Comparison of ENCODE assay signal across 8 mouse cellular contexts in the genomic region with DNA sequence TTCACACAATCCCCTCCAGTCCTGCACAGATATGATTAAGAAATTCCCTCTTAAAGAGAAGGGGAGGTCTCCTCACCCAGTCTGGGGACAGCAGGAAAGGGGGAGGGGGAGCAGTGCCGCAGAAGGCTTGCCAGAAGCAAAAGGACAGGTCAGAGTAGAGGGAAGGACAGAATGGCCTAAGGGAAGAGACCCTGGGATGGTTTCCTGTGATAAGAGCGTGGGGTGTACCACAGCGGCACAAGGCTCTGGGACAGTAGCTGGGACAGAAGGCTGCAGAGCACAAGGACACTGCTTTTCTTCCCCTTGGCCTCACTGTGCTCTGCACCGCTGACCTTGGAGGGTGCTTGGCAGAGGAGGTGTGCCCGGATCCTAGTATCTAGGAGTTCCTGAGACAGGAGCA. TPM values are rescaled to one million over a fixed set of nuclear protein-coding genes. Genes with fewer than 3 reads are reported as not detected.
DNase-seq lines count a peak whose midpoint lies in the region; ATAC-seq and TF ChIP-seq lines count a peak whose summit lies in the region.

No protein-coding gene starts in this region.

- no peaks in the 10 kb centered on the region for H3K36me3 ChIP-seq in megakaryocyte, embryonic 14.5 days (replicated peaks; ENCODE audit: low read length)
- H3K36me3 ChIP-seq in forebrain, embryonic 11.5 days (ENCODE audit: control insufficient read depth, insufficient read depth, low read length) = no peaks in the 10 kb centered on the region
- no peaks in the 10 kb centered on the region for H3K36me3 ChIP-seq in limb, embryonic 15.5 days

- peak overlapping the region; percentile 35; the same call in 1 of the 2 replicates for H3K9ac ChIP-seq in forebrain, embryonic 11.5 days (ENCODE audit: low read length)
- H3K9ac ChIP-seq in limb, embryonic 15.5 days = no peak overlapping the region

- no peak for TF ChIP-seq POLR2A in olfactory bulb, adult 2 months (IDR thresholded peaks at IDR 0.05; ENCODE audit: insufficient read depth, low read depth, low read length)

- no peak for ATAC-seq in megakaryocyte, adult 5-6 weeks (ENCODE audit: poor library complexity, severe bottlenecking)
- no peak for ATAC-seq in forebrain, embryonic 11.5 days (replicated peaks; ENCODE audit: low FRiP score)
- ATAC-seq in limb, embryonic 15.5 days (ENCODE audit: insufficient number of reproducible peaks, low FRiP score, low TSS enrichment, low read depth) = no peak

- 45% methylated on average over 5 of the region's 5 CpGs for whole genome bisulfite sequencing in forebrain, embryonic 11.5 days
- 43% methylated on average over 5 of the region's 5 CpGs for WGBS in limb, embryonic 15.5 days
- WGBS in olfactory bulb, adult 2 months = 52% methylated on average over 5 of the region's 5 CpGs

- peak overlapping the region; percentile 92 for H3K4me3 ChIP-seq in megakaryocyte, embryonic 14.5 days (replicated peaks)
- H3K4me3 ChIP-seq in forebrain, embryonic 11.5 days (ENCODE audit: low read depth, low read length) = no peak overlapping the region
- peak overlapping the region; percentile 16; the same call in 1 of the 2 replicates for H3K4me3 ChIP-seq in limb, embryonic 15.5 days
- 0 out of 2 replicates have a peak overlapping the region, but pooled peaks have one; percentile 23 for H3K4me3 ChIP-seq in olfactory bulb, adult 2 months (ENCODE audit: insufficient read depth, low read depth, low read length)

- no peak overlapping the region for H3K27ac ChIP-seq in forebrain, embryonic 11.5 days (ENCODE audit: low read depth, low read length)
- H3K27ac ChIP-seq in limb, embryonic 15.5 days = peak overlapping the region; percentile 61
- peak overlapping the region; percentile 71 for H3K27ac ChIP-seq in olfactory bulb, adult 2 months (ENCODE audit: insufficient read depth, low read depth, low read length)

- H3K9me3 ChIP-seq in megakaryocyte, embryonic 14.5 days = no peaks in the 10 kb centered on the region
- no peaks in the 10 kb centered on the region for H3K9me3 ChIP-seq in forebrain, embryonic 11.5 days (ENCODE audit: control insufficient read depth, low read length)
- no peaks in the 10 kb centered on the region for H3K9me3 ChIP-seq in limb, embryonic 15.5 days

- no peaks in the 10 kb centered on the region for H3K27me3 ChIP-seq in megakaryocyte, embryonic 14.5 days (replicated peaks)
- no peaks in the 10 kb centered on the region for H3K27me3 ChIP-seq in forebrain, embryonic 11.5 days (ENCODE audit: control insufficient read depth, insufficient read depth, low read length)
- H3K27me3 ChIP-seq in limb, embryonic 15.5 days = 0 out of 2 replicates have a peak, but pooled peaks cover 2% of the 10 kb centered on the region

- 0 out of 2 replicates have a peak overlapping the region, but pooled peaks have one; percentile 11 for H3K4me2 ChIP-seq in forebrain, embryonic 11.5 days (ENCODE audit: low read depth, low read length, severe bottlenecking)
- H3K4me2 ChIP-seq in limb, embryonic 15.5 days = peak overlapping the region; percentile 45

- no peak for DNase-seq in forebrain, embryonic 11.5 days (ENCODE audit: low spot score)
- DNase-seq in cerebellum, postnatal 4 days (ENCODE audit: low spot score in 2 of 2) = no peak
- no peak for DNase-seq in retina, postnatal 1 day
- no peak for DNase-seq in kidney, adult 18-20 months

- peaks cover 98% of the 10 kb centered on the region for H3K4me1 ChIP-seq in megakaryocyte, embryonic 14.5 days
- H3K4me1 ChIP-seq in forebrain, embryonic 11.5 days (replicated peaks; ENCODE audit: control insufficient read depth, insufficient read depth, low read length) = peaks cover 14% of the 10 kb centered on the region
- peaks cover 14% of the 10 kb centered on the region for H3K4me1 ChIP-seq in limb, embryonic 15.5 days
- peaks cover 34% of the 10 kb centered on the region for H3K4me1 ChIP-seq in olfactory bulb, adult 2 months (ENCODE audit: control insufficient read depth, insufficient read depth, low read length)

- TF ChIP-seq CTCF in olfactory bulb, adult 2 months (IDR thresholded peaks at IDR 0.05; ENCODE audit: insufficient read depth, low read depth, low read length) = no peak

RNA-seq across cellular contexts. Expression of gene Nol4l, which starts 31.8 kb away (rescaled TPM):
- polyA plus RNA-seq in megakaryocyte, embryonic 14.5 days (2012; ENCODE audit: insufficient read depth, low replicate concordance) = 10.6 and 40.8 TPM in 2 replicates
- total RNA-seq in megakaryocyte, adult 5-6 weeks (2015) = 1.2 and 2.1 TPM in 2 replicates
- total RNA-seq in megakaryocyte, adult 5-6 weeks (2017) = 0.20 and 0.62 TPM in 2 replicates
- 25.6 and 26.2 TPM in 2 replicates for polyA plus RNA-seq in forebrain, embryonic 11.5 days (2014; fragmentation: Nextera tagmentation; extraction: Ambion mirVana)
- 7.6 and 8.5 TPM in 2 replicates for polyA plus RNA-seq in limb, embryonic 15.5 days (2015; fragmentation: Nextera tagmentation; extraction: Ambion mirVana)
- 194 TPM in 1 of 2 replicates, not detected in the other for polyA plus RNA-seq in olfactory bulb, adult 2 months (2012; ENCODE audit: insufficient read depth, insufficient read length, low replicate concordance, missing spikeins)
